Mouse (Mus musculus): ENCODE results near the gene Tmem98.

GRCm38 (mm10) chr11:80809666-80809992 is 346 bp upstream of the Tmem98 start:
- TF ChIP-seq CTCF (IDR thresholded peaks at IDR 0.05; ENCODE audit: extremely low read depth, insufficient read depth, insufficient read length, insufficient replicate concordance) (no peak), POLR2A (IDR thresholded peaks at IDR 0.05; ENCODE audit: low read depth, low read length) (no peak)

Data from spleen, adult 2 months (tissue).